26 mouse cellular contexts compared by ENCODE assay signal in the genomic region with DNA sequence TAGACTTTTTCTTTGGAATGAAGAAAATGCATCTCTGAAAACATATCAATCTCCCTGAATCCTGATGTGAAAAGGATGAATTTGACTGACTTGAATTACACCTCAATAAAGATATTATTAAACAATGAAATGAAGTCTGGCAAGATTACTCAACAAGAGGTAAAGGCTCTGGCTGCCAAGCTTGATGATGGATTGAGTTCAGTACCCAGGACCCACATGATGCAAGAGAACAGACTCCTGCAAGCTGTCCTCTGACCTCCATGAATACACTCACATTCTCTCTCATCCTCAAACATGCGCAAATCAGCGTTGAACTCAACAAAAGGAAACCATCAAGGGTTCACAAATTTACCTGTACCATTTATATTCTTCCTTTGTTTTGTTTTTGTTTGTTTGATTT.
"Had no signal": no experiment of that assay in that cellular context is flagged by ENCODE, and none has a peak within 500 bp of the region (broad histone marks: within the 10 kb centered on the region; RNA-seq: fewer than 3 reads in every experiment).

No protein-coding gene starts in this region.

- DNase-seq: gastrocnemius, adult 2 months; gastrocnemius, postnatal 10 days; gastrocnemius, postnatal 25 days; heart, adult 2 months; heart, postnatal 14 days; heart, postnatal 36 days; kidney, adult 11 months; kidney, adult 2 months; kidney, adult 9 months; kidney, postnatal 14 days; kidney, postnatal 36 days; layer of hippocampus, postnatal 36 days; left cerebral cortex, postnatal 4 days; liver, embryonic 13.5 days had no signal

- H3K4me1 ChIP-seq: heart, embryonic 13.5 days; heart, embryonic 15.5 days; limb, embryonic 13.5 days; limb, embryonic 15.5 days; liver, embryonic 13.5 days had no signal

- H3K4me2 ChIP-seq: heart, embryonic 11.5 days; heart, embryonic 13.5 days; heart, embryonic 15.5 days; hindbrain, embryonic 13.5 days; hindbrain, embryonic 15.5 days; kidney, embryonic 15.5 days; limb, embryonic 13.5 days; limb, embryonic 15.5 days; liver, embryonic 11.5 days; liver, embryonic 13.5 days had no signal

- H3K27me3 ChIP-seq: heart, embryonic 13.5 days; heart, embryonic 15.5 days; hindbrain, embryonic 13.5 days; hindbrain, embryonic 15.5 days; kidney, embryonic 15.5 days; limb, embryonic 13.5 days; limb, embryonic 15.5 days; liver, embryonic 13.5 days had no signal

- H3K9me3 ChIP-seq: heart, embryonic 13.5 days; heart, embryonic 15.5 days; hindbrain, embryonic 13.5 days; hindbrain, embryonic 15.5 days; kidney, embryonic 15.5 days; limb, embryonic 13.5 days; limb, embryonic 15.5 days; liver, embryonic 13.5 days had no signal

- H3K27ac ChIP-seq: gastrocnemius, adult 2 months; heart, adult 2 months; heart, embryonic 13.5 days; heart, embryonic 15.5 days; hindbrain, embryonic 13.5 days; hindbrain, embryonic 15.5 days; hindbrain, postnatal 0 days; kidney, embryonic 15.5 days; kidney, postnatal 0 days; limb, embryonic 13.5 days; limb, embryonic 15.5 days; liver, embryonic 13.5 days had no signal

- H3K36me3 ChIP-seq: hindbrain, embryonic 13.5 days; hindbrain, embryonic 15.5 days; liver, embryonic 13.5 days had no signal

- ATAC-seq: hindbrain, postnatal 0 days; intestine, embryonic 16.5 days had no signal

- H3K4me3 ChIP-seq: gastrocnemius, adult 2 months; heart, adult 2 months; heart, embryonic 13.5 days; heart, embryonic 15.5 days; hindbrain, embryonic 13.5 days; hindbrain, embryonic 15.5 days; kidney, embryonic 15.5 days; limb, embryonic 13.5 days; limb, embryonic 15.5 days; liver, embryonic 13.5 days had no signal

- H3K9ac ChIP-seq: heart, embryonic 13.5 days; heart, embryonic 15.5 days; hindbrain, embryonic 13.5 days; hindbrain, embryonic 15.5 days; kidney, embryonic 15.5 days; limb, embryonic 13.5 days; limb, embryonic 15.5 days; liver, embryonic 13.5 days had no signal
